Mouse (Mus musculus): Measurements from ENCODE around the gene Pcp2.

DNA sequence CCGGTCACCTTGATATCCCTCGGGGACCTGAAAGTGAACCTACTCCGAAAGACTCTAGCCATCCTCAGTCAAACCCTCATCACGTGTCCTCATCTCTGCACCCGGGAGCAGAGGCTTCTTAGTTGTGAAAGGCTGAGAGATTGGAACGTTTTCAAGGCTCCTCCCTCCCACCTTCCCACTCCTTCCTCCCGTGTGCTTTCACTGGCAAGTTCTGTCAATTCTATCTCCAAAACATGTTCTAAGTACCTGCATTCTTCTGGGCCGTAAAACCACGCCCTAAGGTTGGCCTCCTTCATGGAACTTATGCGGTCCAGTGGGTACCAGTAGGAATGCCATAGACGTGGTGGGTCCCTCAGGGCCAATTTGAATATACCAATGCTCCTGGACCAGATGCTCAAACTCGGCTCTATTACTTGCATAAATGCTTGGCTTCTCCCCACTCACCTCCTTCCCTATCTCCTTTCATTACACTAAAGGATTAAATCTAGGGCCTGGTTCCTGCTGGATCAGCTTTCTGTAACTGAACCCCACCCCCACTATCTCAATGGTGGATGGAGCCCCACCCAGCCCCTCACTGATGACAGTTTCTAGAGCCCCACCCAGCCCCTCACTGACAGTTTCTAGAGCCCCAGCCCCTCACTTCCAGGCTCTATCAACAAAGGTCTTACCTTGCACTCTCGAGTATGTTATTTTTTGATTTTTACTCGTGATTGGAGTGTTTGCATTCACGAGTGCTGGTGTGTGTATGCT, 49.0 kb downstream of the Pcp2 start:
- TF ChIP-seq CTCF (IDR thresholded peaks at IDR 0.05; ENCODE audit: extremely low read depth, insufficient read depth, low read length) (no peak), POLR2A (IDR thresholded peaks at IDR 0.05; ENCODE audit: extremely low read depth, insufficient read depth, low read length) (no peak)
